Mouse (Mus musculus) limb, embryonic 14.5 days (tissue): ENCODE measurements around the gene C2cd4c. TPM values are rescaled to one million over a fixed set of nuclear protein-coding genes. Genes with fewer than 3 reads are reported as not detected.

Source experiments
- ATAC-seq: fragments of 200-750 bp; cut with Nextera tagmentation; 2 replicates; pipeline ENCODE4 v1.8.0; 2017; ENCODE audit warnings: low read depth, moderate number of reproducible peaks, moderate TSS enrichment; ENCODE audit not compliant: low FRiP score
- DNase-seq: peaks from one replicate; pipeline ENCODE4 v3.0.0-alpha.2; 2015; ENCODE audit warnings: low spot score
- H3K27ac ChIP-seq: fragments of 300-500 bp; sonication (generic); replicated peaks from 2 replicates; pipeline ENCODE4 v1.5.1; 2014; ENCODE audit warnings: low read depth, mild to moderate bottlenecking, low read length, moderate library complexity, mixed read lengths
- H3K27me3 ChIP-seq: fragments of 300-500 bp; sonication (generic); 2 replicates; pipeline ENCODE4 v1.6.1; 2014; ENCODE audit warnings: low read length, mixed read lengths; ENCODE audit not compliant: control insufficient read depth, insufficient read depth
- H3K36me3 ChIP-seq: fragments of 300-500 bp; sonication (generic); 2 replicates; pipeline ENCODE4 v1.6.1; 2014; ENCODE audit warnings: mild to moderate bottlenecking, low read length, moderate library complexity, mixed read lengths; ENCODE audit not compliant: control insufficient read depth, insufficient read depth
- H3K4me1 ChIP-seq: fragments of 300-500 bp; sonication (generic); 2 replicates; pipeline ENCODE4 v1.6.1; 2014; ENCODE audit warnings: antibody characterized with exemption, low read length, mixed read lengths; ENCODE audit not compliant: control insufficient read depth, insufficient read depth
- H3K4me2 ChIP-seq: fragments of 300-500 bp; sonication (generic); replicated peaks from 2 replicates; pipeline ENCODE4 v1.6.1; 2014; ENCODE audit warnings: low read depth, mild to moderate bottlenecking, low read length, moderate library complexity; ENCODE audit not compliant: severe bottlenecking
- H3K4me3 ChIP-seq: fragments of 300-500 bp; sonication (generic); replicated peaks from 2 replicates; pipeline ENCODE4 v1.5.1; 2014; ENCODE audit warnings: low read length
- H3K9ac ChIP-seq: fragments of 300-500 bp; sonication (generic); 2 replicates; pipeline ENCODE4 v1.6.1; 2014; ENCODE audit warnings: mild to moderate bottlenecking, low read depth, low read length, moderate library complexity; ENCODE audit not compliant: severe bottlenecking
- H3K9me3 ChIP-seq: fragments of 300-500 bp; sonication (generic); 2 replicates; pipeline ENCODE4 v1.6.1; 2016; ENCODE audit warnings: low read length; ENCODE audit not compliant: control insufficient read depth
- POLR2A ChIP-seq: fragments of 200-500 bp; IDR thresholded peaks from 2 replicates; pipeline ENCODE4 v1.8.0; 2012; ENCODE audit warnings: inconsistent platforms, mild to moderate bottlenecking, moderate library complexity, borderline replicate concordance; ENCODE audit not compliant: insufficient read depth, insufficient read length; ENCODE audit errors: extremely low read depth
- WGBS: fragments of 180-500 bp; shearing (Covaris S2); extraction: QIAGEN DNeasy Blood & Tissue Kit; methylation state at CpG from one replicate; pipeline ENCODE4 v1.1.7; 2014; 5-methylcytosine and 5-hydroxymethylcytosine counted together
- polyA plus RNA-seq, 2 experiments: library from polyadenylated mRNA; depleted of rRNA in 1 of 2; stranded (reverse) in 1 of 2; unstranded in 1 of 2; fragments of >200 nt; fragmentation: Nextera tagmentation in 1 of 2; extraction: Ambion mirVana in 1 of 2; gene quantifications; 2 replicates each; pipeline versions ENCODE4 v1.2.1 to v1.2.3; 2012 to 2014

Gene C2cd4c
- polyA plus RNA-seq, 2 experiments, result 1.0 TPM; not detected in 1

- Histone ChIP-seq H3K9ac (no peak overlapping the region), H3K36me3 (no peaks in the 10 kb centered on the region), H3K27ac (no peak overlapping the region), H3K4me3 (no peak overlapping the region), H3K4me2 (no peak overlapping the region), H3K9me3 (no peaks in the 10 kb centered on the region), H3K4me1 (no peaks in the 10 kb centered on the region), H3K27me3 (no peaks in the 10 kb centered on the region)
- no peak for TF ChIP-seq POLR2A
- no peak for ATAC-seq
- 70% methylated on average over 4 of the region's 4 CpGs for WGBS
- DNase-seq, result no peak
Observed at GRCm38 (mm10) chr10:79587752-79588126, 26.1 kb downstream of the C2cd4c start.

GRCm38 (mm10) chr10:79587061-79587751, 26.6 kb downstream of the C2cd4c start, which contains the start of gene Theg:
Gene Theg, minus strand, starts transcription at chr10:79587331.
- Histone ChIP-seq H3K4me2 (no peak within 1 kb of the TSS), H3K27me3 (no peaks in the 10 kb centered on the region), H3K9me3 (no peaks in the 10 kb centered on the region), H3K4me1 (no peaks in the 10 kb centered on the region), H3K27ac (no peak within 1 kb of the TSS), H3K36me3 (no peaks in the 10 kb centered on the region), H3K9ac (no peak within 1 kb of the TSS), H3K4me3 (no peak within 1 kb of the TSS)
- ATAC-seq (no peak), DNase-seq (no peak)
- TF ChIP-seq POLR2A, result no peak
- 85% methylated on average over 5 of the region's 5 CpGs for WGBS

GRCm38 (mm10) chr10:79586243-79586642, 27.6 kb downstream of the C2cd4c start:
- 70% methylated on average over 8 of the region's 8 CpGs for WGBS
- no peaks in the 10 kb centered on the region for H3K27me3 ChIP-seq
- no peak for TF ChIP-seq POLR2A
- no peak for DNase-seq
- no peak overlapping the region for H3K4me2 ChIP-seq
- H3K4me3 ChIP-seq, result no peak overlapping the region
- no peak overlapping the region for H3K9ac ChIP-seq
- H3K9me3 ChIP-seq, result no peaks in the 10 kb centered on the region
- no peak for ATAC-seq
- no peak overlapping the region for H3K27ac ChIP-seq
- H3K4me1 ChIP-seq, result no peaks in the 10 kb centered on the region
- H3K36me3 ChIP-seq, result no peaks in the 10 kb centered on the region

- no peak overlapping the region for H3K9ac ChIP-seq
- H3K4me2 ChIP-seq, result no peak overlapping the region
- DNase-seq, result no peak
- ATAC-seq, result no peak
- no peak overlapping the region for H3K27ac ChIP-seq
- 90% methylated on average over 5 of the region's 5 CpGs for WGBS
- H3K36me3 ChIP-seq, result no peaks in the 10 kb centered on the region
- H3K4me1 ChIP-seq, result no peaks in the 10 kb centered on the region
- no peaks in the 10 kb centered on the region for H3K9me3 ChIP-seq
- TF ChIP-seq POLR2A, result no peak
- H3K4me3 ChIP-seq, result no peak overlapping the region
- H3K27me3 ChIP-seq, result no peaks in the 10 kb centered on the region
Observed at GRCm38 (mm10) chr10:79585723-79586122, 28.1 kb downstream of the C2cd4c start.

GRCm38 (mm10) chr10:79585136-79585535, 28.7 kb downstream of the C2cd4c start:
- H3K36me3 ChIP-seq, result no peaks in the 10 kb centered on the region
- DNase-seq (no peak), ATAC-seq (no peak)
- no peak overlapping the region for H3K9ac ChIP-seq
- WGBS, result 83% methylated on average over 6 of the region's 6 CpGs
- H3K4me1 ChIP-seq, result no peaks in the 10 kb centered on the region
- H3K4me2 ChIP-seq, result no peak overlapping the region
- H3K9me3 ChIP-seq, result no peaks in the 10 kb centered on the region
- H3K4me3 ChIP-seq, result no peak overlapping the region
- TF ChIP-seq POLR2A, result no peak
- H3K27ac ChIP-seq, result no peak overlapping the region
- no peaks in the 10 kb centered on the region for H3K27me3 ChIP-seq
